Mouse (Mus musculus) gastrocnemius, postnatal 14 days (tissue): ENCODE data around the gene Eif4a3. TPM values are rescaled to one million over a fixed set of nuclear protein-coding genes. Genes with fewer than 3 reads are reported as not detected.
"Not testable (repeated sequence)": the region's sequence is repeated elsewhere in the genome, so short reads cannot be mapped to it uniquely, and the experiment has no call there.

Experiments used
- DNase-seq: peaks from one replicate; pipeline ENCODE4 v3.0.0; 2021; ENCODE audit warnings: mixed read lengths
- intact Hi-C: fragments of 180-260 bp; cut with DNase I; formaldehyde crosslinking; loops from one replicate; pipeline ENCODE4 v1.15.1; 2025; ENCODE audit warnings: low total_unique reads
- total RNA-seq, 2 experiments: library from RNA; stranded (reverse); gene quantifications; 2 replicates each; pipeline ENCODE4 v1.2.3; 2021

Eif4a3 gene
- total RNA-seq, 2 experiments from 2014 or later, result 43.8 to 52.4 TPM

DNA sequence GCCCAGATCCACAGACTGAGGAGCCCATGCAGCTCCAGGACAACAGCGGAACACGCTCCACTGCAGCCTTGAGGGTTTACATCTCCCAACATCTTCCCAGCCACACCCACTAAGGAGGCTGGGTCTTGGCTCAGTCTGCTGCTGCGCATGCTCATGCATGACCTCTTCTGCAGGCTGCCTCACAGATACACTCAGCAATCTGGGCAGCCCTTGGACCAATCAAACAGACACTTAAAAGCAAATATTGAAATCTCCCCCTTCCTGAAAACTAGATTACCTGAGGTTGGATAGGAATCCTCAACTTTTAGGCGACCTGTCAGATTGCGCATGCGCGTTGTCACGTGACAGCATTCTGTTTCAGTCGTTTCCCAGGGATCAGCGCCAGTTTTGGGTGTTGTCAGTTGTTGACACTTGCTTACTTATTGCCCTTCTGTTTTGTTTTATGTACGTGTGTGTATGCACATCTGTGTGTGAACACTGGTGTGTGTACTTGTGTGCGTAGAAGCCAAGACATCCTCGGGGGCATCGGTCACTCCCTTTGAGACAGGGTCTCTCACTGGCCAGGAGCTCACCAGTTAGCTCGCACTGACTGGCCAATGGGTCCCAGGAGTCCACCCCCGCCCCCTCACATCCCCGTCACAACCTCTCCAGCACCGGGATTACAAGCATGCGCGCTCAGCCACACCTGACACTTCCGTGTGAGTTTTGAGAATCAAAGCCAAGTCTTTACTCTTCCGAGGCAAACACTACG is 41.1 kb downstream of the Eif4a3 start:
- peak; percentile 63 for DNase-seq
- intact Hi-C loops, result no loop called here

DNA sequence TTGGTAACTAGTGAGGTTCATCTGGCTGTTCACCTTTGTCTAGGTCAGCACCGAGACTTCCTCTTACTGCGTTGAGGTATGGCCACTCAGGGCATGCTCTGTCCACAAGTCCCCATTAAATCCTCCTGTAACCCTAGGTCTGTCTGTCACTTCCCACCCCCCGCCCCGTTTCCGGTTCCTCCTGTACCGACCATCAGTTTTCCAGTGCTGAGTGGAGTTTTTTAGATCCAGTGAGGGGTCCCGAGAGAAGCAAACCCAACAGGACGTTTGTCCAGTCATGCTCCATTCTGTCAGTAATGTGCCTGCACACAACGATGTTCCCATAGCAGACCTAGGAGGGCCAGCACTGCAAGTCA is 41.7 kb downstream of the Eif4a3 start:
- intact Hi-C loops, result no loop called here
- no peak for DNase-seq

DNA sequence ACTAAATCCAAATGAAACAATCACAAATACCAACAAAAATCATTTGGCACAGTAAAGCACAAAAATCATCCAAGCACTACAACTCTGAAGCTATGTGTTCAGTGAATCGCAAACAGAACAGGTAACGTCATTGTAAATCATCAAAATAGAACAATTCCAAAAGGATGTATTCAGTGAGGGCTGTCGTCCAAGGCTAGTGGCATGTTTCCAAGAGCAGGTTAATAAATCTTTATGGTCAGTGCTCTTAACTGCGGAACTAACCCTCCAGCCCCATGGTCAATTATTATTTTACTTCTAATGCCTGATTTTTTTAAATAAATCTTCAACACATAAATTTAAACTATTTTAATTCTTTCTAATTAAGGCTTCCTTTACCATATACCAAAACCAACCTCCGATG is 43.3 kb downstream of the Eif4a3 start:
- intact Hi-C loops, DNase-seq: not testable (repeated sequence)

DNA sequence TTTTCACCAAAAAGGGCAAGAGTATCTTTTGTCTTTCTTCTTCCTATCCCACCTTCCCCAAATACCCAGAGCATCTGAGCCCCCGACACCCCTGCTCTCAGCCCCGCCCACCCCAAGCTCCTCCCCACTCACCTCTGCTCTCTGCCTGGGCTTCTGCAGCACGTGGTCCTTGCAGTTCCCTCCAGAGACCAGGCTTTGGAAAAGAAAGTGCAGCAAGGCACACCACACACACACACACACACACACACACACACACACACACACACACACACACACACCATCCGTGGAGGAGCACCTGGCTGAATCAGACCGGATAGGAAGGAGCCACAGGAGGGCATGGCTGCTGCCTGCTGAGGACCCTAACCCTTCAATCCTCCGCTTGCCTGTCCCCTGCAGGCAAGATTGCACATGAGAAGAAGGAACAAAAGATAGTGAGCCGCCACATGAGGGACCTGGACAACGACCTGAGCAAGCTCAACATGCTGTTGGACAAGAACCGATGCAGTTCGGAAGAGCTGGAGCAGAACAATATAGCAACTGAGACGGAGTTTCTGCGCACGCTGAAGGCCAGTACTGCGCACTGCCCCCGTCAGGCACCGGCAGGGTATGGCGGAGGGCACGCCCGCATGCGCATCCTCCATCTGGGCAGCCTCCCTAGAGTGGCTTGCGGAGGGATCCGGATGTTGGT is 46.9 kb downstream of the Eif4a3 start:
- intact Hi-C loops, result no loop called here

DNA sequence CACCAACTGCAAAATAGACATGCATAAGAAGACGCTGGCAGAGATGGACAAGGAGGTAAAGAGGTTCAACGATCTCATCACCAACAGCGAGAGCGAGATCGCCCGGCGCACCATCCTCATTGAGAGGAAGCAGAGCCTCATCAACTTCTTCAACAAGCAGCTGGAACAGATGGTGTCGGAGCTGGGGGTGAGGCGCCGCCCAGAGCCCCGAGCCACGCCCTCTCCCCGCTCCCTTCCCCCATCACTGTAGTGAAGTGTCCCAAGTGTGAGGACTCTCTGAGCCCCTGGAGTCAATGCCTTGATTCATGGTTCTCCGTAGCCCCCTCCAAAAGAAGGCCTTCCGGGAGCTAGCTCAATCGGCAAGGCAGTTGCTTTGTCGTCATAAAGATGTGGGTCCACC is 48.9 kb downstream of the Eif4a3 start:
- no peak for DNase-seq
- intact Hi-C loops, result no loop called here

More for the DNA sequence above, 46.9 kb downstream of the Eif4a3 start:
- peak; percentile 48 for DNase-seq

DNA sequence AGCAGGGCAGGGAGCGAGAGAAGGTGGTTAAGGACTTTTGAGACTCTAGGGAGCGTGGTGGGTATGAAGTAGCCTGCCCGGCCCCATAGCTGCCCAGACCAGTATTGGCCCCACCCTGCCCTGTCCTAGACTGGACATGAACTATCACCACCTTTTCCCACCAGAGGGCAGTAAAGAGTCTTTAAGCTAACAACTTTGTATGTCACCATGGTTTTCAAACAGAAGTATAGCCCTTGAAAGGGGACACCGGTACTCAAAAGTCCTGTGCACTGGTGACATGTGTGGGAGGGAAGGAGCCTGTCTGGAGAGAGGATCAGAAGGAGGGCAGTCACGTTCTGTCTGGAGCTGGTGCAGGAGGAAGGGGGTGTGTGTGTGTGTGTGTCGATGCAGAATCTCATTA is 50.9 kb downstream of the Eif4a3 start:
- DNase-seq, result peak; percentile 53
- intact Hi-C loops, result loop anchor here (5.0 kb wide), 1 partner anchor 42 kb away; no protein-coding TSS in a partner anchor

DNA sequence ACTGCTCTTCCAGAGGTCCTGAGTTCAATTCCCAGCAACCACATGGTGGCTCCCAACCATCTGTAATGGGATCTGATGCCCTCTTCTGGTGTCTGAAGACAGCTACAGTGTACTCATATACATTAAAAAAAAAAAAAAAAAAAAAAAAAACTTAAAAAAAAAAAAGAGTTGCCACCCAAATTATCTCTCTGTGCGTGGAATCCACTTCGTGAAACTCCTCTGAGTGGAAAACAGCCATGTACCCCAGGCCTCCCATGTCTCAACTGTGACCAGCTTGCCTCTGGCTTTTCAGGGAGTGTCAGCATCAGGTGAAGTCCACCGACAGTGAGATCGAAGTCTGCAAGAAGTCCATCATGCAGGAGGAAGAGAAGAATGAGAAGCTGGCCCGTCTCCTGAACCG is 54.3 kb downstream of the Eif4a3 start:
- not testable (repeated sequence) for DNase-seq
- intact Hi-C loops, result loop anchor here (5.0 kb wide), 1 partner anchor 38 kb away; no protein-coding TSS in a partner anchor

DNA sequence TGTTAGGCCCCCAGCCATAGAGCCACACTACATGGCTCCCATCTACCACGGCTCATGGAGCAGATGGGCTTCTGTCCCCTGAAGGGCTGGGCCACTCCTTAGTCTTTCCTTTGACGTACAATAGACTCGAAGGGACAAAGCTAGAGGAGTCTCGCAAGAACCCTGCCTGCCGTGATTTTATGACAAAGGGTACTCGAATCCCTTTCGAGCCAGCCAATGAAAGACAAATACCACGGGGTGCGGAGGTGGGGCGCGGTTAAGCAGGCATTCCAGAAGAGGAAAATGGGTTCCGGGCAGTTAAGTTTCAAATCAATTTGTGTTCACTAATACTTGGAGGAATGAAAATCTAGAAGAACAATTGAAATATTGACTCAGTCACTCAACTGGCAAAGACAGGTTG is 60.4 kb downstream of the Eif4a3 start:
- DNase-seq, result no peak
- intact Hi-C loops, result no loop called here

Other genes with a start within 250 kb of the Eif4a3 start
- gene Cbx4, start 213.9 kb downstream of the Eif4a3 start, total RNA-seq, result 1 to 10 TPM; 4.7 to 5.9 TPM
- 10 to 100 TPM; 14.3 to 18.5 TPM for gene Tbc1d16, start 71.6 kb downstream of the Eif4a3 start, total RNA-seq
- not detected for gene Ccdc40, start 71.5 kb downstream of the Eif4a3 start, total RNA-seq
- gene Gaa, start 32.2 kb downstream of the Eif4a3 start, total RNA-seq, result 10 to 100 TPM; 79.1 to 81.6 TPM
- gene Card14, start 7.7 kb upstream of the Eif4a3 start, total RNA-seq, result 1 to 10 TPM in 1 of 2 experiments, under 1 TPM in 1; 0.64 to 1.3 TPM
- 1 to 10 TPM; 3.2 to 4.5 TPM for gene Sgsh, start 55.4 kb upstream of the Eif4a3 start, total RNA-seq
- 1 to 10 TPM; 2.7 to 2.9 TPM for gene Slc26a11, start 55.5 kb upstream of the Eif4a3 start, total RNA-seq
- gene Rnf213, start 93.0 kb upstream of the Eif4a3 start, total RNA-seq, result 1 to 10 TPM; 5.4 to 7.4 TPM
- 1 to 10 TPM; 7.3 to 8.7 TPM for gene Endov, start 191.3 kb upstream of the Eif4a3 start, total RNA-seq
- under 1 TPM; 0.35 to 0.40 TPM for gene Nptx1, start 247.7 kb upstream of the Eif4a3 start, total RNA-seq